Mouse (Mus musculus) forelimb bud, embryonic 11.5 days (tissue): ENCODE measurements around the gene Cyth1.

Experiments
- DNase-seq: peaks from one replicate; pipeline ENCODE4 v3.0.0-alpha.2; 2012; ENCODE audit warnings: low read depth, low spot score

Gene Cyth1

GRCm38 (mm10) chr11:118114581-118115110 lies 133.7 kb downstream of the Cyth1 start:
- no peak for DNase-seq

- no peak for DNase-seq
Observed at GRCm38 (mm10) chr11:118113516-118114205, 134.7 kb downstream of the Cyth1 start.

DNA sequence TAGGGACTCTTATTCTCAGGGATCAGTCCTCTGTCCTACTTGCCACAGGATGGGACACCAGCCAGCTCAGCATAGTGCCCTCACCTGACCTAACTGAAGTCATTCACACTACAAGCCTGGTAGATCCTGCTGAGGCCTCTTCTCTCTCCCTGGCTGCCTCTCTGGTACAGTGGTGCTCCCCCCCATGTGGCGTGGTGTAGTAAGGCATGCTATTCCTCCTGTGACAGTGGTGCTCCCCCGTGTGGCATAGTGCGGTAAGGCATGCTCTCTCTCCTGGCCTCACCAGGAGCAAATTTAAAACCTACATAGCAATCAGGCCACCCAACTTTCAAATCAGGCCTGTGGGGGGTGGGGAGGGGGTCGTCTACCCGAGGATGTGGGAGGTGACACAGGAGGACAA lies 144.4 kb downstream of the Cyth1 start:
- peak; percentile 84 for DNase-seq

- no peak for DNase-seq
Observed at GRCm38 (mm10) chr11:118103383-118103782, 145.0 kb downstream of the Cyth1 start.

DNA sequence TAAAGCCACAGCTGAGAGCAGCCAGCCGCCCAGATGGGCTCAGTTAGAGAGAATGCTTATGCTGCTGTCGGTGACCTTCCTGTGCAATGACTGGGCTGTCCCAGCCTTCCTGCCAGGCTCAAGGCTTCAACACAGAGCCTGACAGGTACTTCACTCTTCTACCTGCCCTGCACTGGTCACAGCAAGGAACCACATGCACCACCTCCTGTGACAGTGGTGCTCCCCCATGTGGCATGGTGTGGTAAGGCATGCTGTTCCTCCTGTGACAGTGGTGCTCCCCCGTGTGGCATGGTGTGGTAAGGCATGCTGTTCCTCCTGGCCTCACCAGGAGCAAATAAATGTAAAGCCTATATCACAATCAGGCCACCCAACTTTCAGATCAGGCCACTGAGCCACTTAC lies 145.6 kb downstream of the Cyth1 start:
- peak; percentile 89 for DNase-seq

DNA sequence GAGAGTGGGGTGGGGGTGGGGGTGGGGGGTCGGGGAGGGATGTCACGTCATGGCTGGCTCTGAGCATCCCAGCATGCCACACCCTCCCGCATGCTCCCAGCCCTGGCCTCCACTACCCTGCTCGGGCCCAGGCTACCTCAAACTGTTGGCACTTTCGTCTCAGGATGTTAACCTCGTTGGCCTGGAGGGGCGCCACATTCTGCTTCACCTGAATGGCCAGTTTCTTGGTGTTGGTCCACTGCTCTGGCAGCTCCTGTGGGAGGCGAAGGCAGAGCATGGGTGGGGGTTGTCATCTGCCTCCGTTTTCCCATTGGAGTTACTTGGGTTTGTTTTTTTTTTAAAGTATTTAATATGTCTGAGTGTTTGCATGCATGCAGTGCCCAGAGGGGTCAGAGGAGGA lies 147.3 kb downstream of the Cyth1 start:
- no peak for DNase-seq

GRCm38 (mm10) chr11:118096736-118097135 lies 151.7 kb downstream of the Cyth1 start:
- DNase-seq: no peak

GRCm38 (mm10) chr11:118095004-118095403 lies 153.4 kb downstream of the Cyth1 start:
- DNase-seq: no peak

DNA sequence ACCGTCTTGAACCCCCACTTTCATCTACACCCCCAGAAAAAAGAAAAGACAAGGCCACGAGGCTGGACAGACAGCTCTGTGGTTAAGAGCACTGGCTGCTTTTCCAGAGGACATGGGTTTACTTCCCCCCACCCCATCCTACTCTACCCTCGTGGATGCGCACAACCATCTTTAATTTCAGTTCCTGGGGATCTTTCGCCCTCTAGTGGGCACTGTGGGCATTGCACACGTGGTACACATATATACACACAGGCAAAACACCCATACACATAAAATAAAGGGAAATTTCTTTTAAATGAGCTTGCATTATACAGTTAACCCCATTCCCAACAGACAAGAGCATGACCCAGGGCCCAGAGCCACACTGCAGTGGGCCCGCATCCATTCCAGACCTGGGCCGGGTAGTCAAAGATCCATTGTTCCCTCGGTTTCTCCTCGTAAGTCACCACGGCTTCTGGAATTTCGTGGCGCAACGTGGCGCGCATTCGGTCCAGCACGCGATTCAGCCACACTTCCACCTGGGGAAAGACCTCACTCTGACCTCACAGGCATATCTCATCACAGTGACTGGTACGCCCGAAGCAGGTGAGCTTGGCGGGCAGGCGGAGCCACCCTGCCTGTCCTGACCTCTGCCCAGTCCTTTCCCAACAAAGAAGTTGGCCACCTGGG lies 157.3 kb downstream of the Cyth1 start:
- DNase-seq: no peak

- DNase-seq: no peak
Observed at GRCm38 (mm10) chr11:118088896-118089295, 159.5 kb downstream of the Cyth1 start.

DNA sequence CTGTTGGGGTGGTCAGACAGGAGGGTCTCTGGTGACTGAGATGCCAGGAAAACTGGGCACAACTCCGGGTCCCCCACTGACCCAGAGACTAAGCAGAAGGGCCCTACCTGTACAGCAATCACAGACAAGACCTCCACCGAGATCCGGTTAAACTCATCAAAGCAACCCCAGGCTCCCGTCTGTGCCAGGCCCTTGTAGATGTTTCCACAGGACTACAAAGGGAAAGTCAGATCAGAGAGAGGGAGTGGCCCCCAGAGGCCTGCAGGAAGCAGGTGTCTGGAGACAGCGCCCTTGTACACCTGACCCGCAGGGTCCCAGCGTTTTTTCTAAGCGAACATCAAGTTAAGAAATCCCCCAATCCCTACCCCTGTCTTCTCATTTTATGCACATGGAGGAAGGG lies 162.4 kb downstream of the Cyth1 start:
- no peak for DNase-seq

GRCm38 (mm10) chr11:118085176-118085575 lies 163.2 kb downstream of the Cyth1 start:
- DNase-seq: no peak

DNA sequence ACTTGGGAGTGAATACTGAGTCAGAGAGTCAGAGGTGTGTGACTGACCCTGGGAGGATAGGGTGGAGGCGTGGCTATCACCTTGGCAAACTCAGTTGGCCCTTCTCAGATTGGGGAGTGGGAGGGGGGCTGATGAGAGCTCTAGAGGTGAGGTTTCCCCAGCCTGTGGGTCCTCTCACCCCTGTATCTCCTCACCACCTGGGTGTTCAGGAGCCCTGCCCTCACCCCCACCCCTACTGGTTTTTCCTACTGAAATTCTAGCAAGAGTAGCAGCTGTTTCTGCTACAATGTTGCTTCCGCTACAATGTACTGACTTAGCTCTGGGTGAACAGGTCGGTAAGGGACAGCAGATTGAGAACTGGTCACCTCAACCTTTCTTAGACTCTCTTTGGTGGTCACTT lies 164.1 kb downstream of the Cyth1 start:
- DNase-seq: no peak

DNA sequence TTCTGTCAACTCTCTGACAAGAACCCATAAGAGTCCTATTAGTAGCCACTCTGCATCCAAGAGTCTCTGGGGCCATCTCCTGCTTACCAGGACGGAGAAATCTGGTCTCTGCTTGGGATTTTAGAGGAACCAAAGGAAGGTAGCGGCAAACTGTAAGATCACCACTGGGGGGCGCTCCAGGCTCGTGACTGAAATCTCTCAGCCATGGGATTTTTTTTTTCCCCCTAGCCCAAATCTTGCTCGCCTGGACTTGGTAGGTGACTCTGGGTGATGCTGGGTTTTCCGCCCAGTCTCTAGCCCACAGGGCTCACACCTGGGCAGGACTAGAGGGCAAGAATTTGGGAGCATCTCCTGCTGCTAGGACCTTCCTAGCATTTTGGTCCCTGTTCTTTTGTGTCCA lies 164.6 kb downstream of the Cyth1 start:
- DNase-seq: peak; percentile 75

- no peak for DNase-seq
Observed at GRCm38 (mm10) chr11:118082294-118082693, 166.1 kb downstream of the Cyth1 start.
